Mouse (Mus musculus) brain, embryonic 14.5 days (tissue): ENCODE measurements around the gene Sorcs2.

Source experiments
- CTCF ChIP-seq: fragments of 200-500 bp; IDR thresholded peaks from 2 replicates; pipeline ENCODE4 v1.5.1; 2012; ENCODE audit warnings: inconsistent platforms, mild to moderate bottlenecking, moderate library complexity, borderline replicate concordance; ENCODE audit not compliant: insufficient read depth, insufficient read length; ENCODE audit errors: extremely low read depth
- POLR2A ChIP-seq: fragments of 200-500 bp; IDR thresholded peaks from 2 replicates; pipeline ENCODE4 v1.6.1; 2012; ENCODE audit warnings: mild to moderate bottlenecking, inconsistent platforms, borderline replicate concordance; ENCODE audit not compliant: poor library complexity, insufficient read depth, insufficient read length, severe bottlenecking; ENCODE audit errors: extremely low read depth

DNA sequence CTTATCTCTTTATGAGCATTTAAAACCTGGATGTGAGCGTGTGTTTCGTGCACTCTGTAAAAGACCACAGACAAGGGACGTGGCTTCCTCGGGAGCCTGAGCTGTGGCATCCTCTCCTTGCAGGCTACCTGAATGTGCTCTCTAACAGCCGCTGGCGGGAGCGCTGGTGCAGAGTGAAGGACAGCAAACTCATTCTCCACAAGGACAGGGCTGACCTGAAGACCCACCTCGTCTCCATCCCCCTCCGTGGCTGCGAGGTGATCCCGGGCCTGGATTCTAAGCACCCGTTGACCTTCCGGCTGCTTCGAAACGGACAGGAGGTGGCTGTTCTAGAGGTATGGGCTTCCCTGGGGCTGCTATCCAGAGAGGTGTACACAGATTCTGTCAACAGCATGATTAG is 423.7 kb downstream of the Sorcs2 start:
- no peak for TF ChIP-seq CTCF
- TF ChIP-seq POLR2A = no peak
